Mouse (Mus musculus) fibroblast of lung, adult 2 months (primary cell): Measurements from ENCODE around the gene B4galt5.

Source experiments
- DNase-seq: peaks from one replicate; pipeline ENCODE4 v3.0.0-alpha.2; 2011; ENCODE audit warnings: low read depth

The B4galt5 gene

GRCm38 (mm10) chr2:167275856-167276255 is 73.1 kb downstream of the B4galt5 start:
- DNase-seq, result no peak

DNA sequence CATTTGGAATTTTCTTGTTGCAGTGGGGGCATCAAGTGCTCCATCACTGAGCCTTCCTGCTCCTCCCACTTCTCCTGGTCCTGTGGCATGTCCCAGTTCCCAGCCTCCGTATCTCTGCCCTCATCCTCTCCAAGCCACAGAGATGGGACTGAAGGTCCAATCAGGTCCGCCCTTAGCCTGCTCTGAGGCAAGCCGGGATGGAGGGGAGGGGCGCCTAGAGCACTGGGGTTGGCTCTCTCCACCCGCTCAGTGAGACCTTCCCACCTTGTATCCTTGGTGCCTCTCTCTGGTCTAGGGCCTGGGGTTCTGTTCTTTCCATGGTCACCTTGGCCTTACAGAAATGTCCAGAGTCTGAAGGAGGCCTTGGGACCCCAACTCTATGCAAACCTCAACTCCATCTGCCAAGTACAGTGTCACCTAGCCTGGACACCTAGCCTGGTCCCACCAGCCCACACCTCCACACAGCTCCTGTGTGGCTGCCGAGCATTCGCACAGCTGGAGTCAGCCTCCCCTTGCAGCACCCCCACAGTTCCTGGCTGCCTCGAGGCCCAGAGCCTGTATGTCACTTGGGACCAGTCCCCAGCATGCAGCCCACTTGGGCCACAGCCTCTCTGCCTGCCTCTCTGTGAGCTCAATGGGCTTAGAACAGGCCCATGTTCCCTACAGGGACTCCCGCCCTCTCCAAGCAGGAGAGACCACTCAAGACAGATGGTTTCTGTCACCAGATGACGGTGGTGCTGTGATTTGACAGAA is 74.1 kb downstream of the B4galt5 start:
- no peak for DNase-seq

GRCm38 (mm10) chr2:167273206-167273740 is 75.7 kb downstream of the B4galt5 start:
- DNase-seq, result no peak

- no peak for DNase-seq
Observed at GRCm38 (mm10) chr2:167272706-167273105, 76.3 kb downstream of the B4galt5 start.

DNA sequence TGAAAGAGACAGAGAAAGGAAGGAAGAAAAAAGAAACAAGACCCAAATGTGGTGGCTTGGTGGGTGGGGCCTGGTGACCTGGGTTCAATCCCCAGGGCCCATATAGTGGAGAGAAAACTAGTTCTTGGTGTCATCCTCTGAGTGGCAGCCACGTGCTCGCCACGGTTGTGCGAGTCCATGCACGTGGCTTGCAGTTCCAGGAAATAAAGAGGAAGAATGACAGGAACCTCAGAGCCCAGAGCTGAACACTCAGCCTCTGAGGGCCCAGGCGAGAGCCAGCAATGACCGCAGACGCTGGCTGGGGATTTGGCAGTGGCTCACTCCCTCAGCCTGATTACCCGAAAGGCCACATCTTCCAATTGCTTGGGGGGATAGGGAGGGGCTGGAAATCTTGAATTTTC is 77.9 kb downstream of the B4galt5 start:
- peak; percentile 49 for DNase-seq

DNA sequence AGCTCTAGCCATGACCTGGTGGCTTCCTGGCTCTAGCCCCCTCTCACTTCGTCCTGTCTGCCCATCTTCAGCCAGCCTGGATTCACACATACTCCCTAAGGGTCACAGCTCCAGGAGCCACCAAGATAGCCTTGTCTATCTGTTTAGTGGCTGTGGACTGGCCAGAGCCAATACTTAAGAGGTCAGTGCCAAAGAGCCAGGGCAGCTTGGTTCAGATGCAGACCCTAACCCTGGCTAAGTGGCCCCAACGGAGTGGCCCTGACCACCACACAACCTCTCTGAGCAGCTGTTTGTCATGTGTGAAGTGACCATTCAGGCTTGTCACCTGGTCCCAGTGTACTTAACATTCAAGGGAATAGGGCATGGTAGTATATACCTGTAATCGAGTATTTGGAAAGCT is 78.5 kb downstream of the B4galt5 start:
- DNase-seq, result no peak

- no peak for DNase-seq
Observed at GRCm38 (mm10) chr2:167268721-167269120, 80.3 kb downstream of the B4galt5 start.

DNA sequence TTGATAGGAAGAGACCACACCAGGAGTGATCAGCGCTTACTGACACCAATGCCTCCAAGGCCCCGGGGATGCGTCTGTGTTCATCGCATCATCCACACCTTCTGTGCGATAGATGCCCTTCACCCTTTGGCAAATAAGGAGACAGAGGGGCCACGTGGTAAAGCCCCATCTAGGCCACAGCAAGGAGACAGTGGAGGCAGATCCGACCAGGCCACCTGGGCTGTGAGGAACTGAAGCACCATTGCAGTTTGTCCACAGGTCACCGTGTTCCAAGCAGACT is 80.6 kb downstream of the B4galt5 start:
- no peak for DNase-seq

DNA sequence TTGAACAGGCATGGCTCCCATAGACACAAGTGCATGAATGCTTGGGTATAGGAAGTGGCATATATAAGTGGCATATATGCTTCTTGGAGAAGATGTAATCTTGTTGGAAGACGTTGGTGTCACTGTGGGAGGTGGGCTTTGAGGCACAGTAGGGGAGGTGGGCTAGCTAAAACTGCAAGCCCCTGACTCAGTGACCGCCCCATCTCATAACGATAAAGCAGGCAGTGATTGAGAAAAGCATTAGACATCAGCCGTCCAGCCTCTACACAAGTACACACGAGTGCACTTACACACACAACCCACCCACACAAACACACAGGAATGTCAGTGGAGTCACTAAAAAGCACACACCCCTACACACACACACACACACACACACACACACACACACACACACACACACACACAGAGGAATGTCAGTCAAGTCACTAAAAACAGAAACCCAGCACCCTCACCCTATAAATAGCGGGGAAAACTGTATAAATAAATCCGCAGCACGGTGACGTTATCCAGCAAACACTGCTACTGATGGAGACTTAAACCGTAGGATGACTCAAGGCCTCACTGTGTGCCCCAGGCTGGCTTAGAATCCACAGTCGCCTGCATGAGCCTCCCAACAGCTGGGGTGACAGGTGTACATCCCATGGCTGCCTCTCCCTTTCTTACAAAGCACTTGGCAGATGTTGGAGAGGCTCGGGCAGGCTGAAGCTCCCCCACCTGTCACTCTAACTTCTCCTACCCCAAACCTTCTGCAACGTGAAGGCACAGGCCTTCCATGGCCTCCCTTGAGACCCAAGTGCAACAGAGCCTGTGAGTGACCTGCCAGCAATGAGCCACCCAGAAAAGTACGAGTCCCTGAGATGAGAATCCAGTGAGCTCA is 81.2 kb downstream of the B4galt5 start:
- no peak for DNase-seq

- no peak for DNase-seq
Observed at GRCm38 (mm10) chr2:167266231-167266630, 82.8 kb downstream of the B4galt5 start.

DNA sequence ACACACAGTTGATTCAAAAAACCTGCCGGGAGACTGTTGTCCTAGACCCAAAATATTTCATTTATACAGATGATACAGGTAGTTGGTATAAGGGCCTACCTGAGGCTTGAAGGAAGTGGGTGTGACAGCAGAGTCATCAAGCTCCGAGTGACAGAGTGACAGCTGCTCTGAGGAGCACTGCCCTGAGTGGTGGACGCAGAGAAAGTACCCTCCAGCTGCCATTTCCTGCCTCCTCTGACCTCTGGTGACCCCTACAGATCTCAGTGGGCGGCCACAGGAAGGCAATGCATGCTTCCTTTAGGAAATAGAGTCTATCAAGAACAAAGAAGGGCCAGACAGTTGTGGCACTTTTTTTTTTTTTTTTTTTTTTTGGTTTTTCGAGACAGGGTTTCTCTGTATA is 83.2 kb downstream of the B4galt5 start:
- no peak for DNase-seq

DNA sequence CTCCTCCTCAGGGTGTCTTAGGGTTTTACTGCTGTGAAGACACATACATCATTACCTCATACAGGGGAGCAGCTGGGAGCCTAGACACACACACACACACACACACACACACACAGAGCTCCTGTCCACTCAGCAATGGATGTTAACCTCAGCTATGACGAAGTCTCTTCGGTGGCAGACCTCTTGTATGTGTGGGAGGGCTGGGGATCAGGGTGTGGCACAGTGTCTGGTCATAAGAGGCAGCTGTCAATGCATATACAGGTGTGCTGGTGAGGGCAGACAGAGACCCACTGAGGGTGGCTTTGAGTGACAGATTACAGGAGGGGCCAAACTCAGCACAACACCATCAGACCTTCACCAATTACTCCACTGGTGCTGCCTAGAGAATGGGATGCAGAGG is 84.0 kb downstream of the B4galt5 start:
- no peak for DNase-seq

GRCm38 (mm10) chr2:167263931-167264330 is 85.1 kb downstream of the B4galt5 start:
- DNase-seq, result no peak

GRCm38 (mm10) chr2:167263040-167263810 is 85.8 kb downstream of the B4galt5 start:
- DNase-seq, result peak; percentile 73

GRCm38 (mm10) chr2:167262433-167262832 is 86.5 kb downstream of the B4galt5 start:
- DNase-seq, result no peak

DNA sequence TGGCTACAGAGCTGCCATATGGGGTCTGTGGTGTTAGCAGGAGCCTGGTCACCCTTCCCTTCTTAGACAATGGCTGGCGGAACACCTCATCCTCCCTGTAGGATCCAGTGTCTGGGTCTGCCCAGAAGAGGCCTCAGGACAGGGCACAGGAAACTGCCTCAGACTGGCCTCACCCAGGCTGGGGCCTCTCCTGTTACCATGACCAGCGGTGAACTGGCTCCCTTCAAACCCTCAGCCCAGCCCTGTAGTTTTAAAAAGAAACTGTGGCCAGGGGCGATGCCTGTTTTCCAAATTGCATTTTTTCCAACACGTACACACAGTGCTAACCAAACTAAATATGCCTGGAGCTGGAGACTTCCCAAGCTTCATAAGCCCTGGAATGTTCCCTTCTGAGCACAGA is 87.9 kb downstream of the B4galt5 start:
- peak; percentile 65 for DNase-seq

GRCm38 (mm10) chr2:167257790-167258189 is 91.2 kb downstream of the B4galt5 start:
- no peak for DNase-seq

DNA sequence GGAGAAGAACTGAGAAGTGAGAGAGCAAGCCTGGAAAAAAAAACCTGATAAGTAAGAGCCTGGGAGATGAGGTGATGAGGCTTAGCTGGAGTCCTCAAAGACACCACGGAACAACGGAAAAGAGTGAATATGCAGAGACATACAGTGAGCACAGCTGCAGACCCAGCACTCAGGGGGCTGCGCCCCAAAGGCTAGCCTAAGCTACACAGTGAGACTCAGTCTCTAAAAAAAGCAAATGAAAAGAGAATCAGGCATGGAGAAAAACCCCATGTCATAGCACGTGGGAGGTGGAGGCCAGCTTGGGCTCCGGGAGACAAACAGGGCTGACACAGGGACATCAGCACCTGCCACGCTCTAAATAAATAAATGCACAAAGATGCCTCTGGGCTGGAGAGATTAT is 94.2 kb downstream of the B4galt5 start:
- no peak for DNase-seq

DNA sequence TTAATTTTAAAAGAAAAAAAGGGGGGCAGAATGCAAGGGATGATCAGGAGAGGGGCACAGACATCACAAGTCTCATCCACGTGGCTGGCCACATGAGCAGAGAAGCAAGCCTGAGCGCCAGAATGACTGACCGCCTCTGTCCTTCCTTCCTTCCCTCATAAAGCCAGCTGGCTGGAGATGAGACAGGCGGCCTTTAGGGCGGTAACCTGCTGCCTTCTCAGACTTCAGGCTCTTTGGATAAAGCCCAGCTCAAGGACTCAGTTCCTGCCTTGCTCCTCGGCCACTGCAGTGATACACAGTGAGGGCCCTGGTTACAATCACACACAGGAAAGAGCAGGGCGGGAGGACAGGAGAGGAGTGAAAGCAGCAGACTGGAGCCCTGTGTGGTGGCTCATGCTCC is 94.8 kb downstream of the B4galt5 start:
- DNase-seq, result no peak

GRCm38 (mm10) chr2:167253476-167253875 is 95.5 kb downstream of the B4galt5 start:
- DNase-seq, result no peak

GRCm38 (mm10) chr2:167252057-167252687 is 96.8 kb downstream of the B4galt5 start:
- DNase-seq, result no peak

DNA sequence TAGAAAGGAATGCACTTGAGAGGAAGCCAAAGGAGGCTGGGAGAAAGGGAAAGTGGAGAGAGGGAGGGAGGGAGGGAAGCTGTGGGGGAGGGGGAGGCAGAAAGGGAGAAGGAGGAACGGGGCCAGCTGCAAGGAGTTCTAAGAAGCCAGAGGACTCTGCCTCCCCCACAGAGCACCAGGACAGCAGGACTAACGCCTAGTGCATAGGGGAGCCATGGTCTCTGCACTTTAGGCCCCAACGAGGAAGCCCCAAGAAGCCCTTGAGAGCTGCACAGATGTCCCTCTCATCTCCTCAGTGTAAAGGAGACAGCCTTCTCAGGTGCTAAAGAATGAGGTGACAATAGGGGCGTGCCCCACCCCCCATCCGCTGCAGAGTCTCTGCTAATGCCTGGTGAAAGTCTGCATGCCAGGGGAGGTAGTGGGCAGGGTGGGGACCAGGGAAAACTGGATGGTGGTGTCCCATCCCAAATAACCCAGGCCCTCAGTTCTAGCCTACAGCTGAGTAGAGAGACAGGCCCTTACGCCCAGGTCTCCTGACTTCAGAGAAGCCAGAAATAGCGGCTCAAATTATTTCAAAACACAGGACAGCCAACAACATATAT is 98.1 kb downstream of the B4galt5 start:
- DNase-seq, result no peak
